Mouse (Mus musculus) spleen, embryonic (tissue): Measurements from ENCODE around the gene Mecom.

ENCODE experiments used
- CTCF ChIA-PET: fragments of 350-600 bp; sonication (Branson Sonifier 250); formaldehyde crosslinking; loops from one replicate; lab custom pipeline; 2022; lab: Charles Lee

Gene Mecom

DNA sequence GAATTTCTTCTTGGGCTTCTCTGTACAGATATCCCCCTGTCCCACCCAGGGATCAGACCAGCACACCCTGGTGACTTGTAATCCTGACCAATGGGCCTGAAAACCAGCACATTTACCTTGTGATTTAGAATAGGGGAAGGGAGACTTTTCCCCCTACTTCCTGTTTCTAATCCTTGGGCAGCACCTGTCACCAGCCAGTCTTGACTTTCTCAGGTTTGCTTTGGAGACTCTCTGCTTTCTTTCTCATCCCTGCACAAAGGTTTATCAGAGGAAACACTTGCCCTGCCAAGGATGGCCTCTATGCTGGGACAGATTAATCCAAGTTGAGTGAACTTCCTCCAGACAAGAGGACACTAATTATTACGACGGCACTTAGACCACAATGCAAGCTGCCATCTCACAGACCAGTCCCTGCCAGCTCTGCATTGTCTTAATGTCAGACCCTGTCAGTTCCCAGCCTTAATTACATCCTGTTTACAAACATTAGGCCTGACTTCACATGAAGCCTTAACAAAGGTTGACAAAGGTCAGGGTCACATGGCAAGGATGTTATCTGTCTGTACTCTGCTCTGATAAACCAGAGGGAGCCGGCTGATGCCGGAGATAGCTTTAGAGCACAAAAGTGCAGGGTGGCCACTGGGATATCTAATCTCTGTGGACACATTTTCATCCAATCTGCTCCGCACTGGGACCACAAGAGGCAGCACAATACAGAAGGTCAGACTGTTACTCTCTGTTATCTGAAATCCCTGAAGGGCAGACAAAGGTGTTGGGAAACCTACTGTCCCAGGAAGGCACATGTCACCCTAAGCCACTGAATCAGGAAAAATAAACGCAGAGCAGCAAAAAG, 193.7 kb downstream of the Mecom start:
- CTCF ChIA-PET = no interaction called here

DNA sequence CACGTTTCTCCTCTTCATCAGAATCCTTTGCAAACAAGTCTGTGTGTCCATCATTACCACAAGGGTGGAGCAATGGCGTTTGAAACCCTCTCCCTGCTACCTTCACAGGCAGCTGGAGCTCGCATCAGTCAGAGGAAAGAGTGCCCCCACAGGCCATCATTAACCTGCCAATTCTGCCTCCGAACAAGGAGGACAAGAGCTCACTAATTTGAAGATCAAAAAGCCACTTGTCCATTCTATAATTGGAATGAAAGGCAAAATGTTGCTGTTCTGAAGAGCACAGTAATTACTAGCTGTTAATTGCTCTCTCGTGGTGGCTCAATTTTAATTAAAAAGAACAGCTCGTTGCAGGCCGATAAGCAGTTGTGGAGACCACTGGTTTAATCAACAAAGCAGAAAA, 198.5 kb downstream of the Mecom start:
- CTCF ChIA-PET = no interaction called here

DNA sequence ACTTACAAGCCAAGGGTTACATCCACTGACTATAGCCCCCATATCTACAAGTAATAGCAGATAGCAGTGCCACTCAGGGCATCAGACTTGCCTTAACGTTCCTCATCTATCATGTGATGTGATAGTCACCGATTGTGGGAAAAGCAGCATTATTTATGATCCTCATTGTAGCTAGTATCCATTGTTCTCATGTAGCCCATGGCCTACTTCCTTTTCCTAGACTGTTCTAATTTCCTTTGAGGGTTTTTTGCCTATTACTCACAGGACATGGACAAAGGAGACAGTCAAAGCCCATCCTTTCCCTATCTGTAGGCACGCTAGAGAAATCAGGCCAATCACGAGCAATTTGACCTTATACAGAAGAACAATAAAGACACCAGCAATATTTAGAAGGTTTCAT, 203.7 kb downstream of the Mecom start:
- CTCF ChIA-PET = no interaction called here

DNA sequence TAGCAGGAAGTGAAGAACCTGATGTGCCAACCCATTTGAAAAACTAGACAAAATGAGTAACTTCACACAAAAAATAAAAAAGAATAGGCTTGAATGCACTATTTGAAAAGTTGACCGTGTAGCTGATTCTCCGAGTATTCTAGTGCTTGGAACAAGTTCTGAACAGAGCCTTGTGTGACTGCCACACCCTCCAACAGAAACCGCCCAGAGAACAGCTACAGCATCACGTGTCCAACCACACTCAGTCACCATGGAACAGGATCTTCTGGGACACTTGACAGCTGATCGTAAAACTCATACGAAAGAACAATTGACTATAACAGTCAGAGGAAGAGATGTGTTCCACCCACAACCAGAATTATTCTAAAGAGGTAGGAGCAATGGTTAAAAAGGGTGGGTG, 215.5 kb downstream of the Mecom start:
- CTCF ChIA-PET = no interaction called here

DNA sequence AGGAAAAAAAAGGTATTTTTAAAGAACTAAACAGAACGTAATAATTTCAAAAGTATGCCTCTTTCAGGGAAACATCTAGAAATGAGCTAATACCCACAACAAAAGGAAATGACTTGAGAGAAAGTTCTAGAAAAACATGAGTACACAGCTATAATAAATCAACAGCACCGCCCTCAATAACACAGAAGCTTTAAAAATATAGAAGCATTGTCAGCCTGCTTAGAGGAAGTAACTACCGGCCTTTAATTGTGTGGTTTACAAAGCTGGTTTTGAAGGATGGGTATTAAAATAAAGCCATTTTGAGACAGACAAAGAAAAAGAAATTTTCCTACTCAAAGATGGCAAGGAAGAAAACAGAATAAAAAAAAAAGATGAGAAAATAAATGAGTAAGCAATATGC, 217.3 kb downstream of the Mecom start:
- CTCF ChIA-PET = no interaction called here

DNA sequence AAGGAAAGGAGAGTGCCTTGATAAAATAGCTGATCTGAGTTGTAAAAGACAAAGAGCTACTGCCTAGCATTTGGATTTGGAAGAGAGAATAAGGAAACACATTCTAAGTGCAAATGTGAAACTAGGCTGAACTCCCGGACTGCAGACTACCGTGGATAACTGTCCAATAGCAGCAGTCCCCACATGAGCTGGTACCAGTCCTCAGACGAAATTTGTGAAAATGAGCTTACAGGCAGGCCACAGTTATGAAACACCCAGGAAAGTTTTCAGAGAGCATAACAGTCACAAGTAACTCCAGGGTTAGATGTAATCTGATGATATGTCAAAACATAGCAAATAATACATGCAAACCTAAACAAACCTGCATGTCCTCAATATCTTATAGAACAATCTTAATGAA, 217.8 kb downstream of the Mecom start:
- CTCF ChIA-PET = no interaction called here

DNA sequence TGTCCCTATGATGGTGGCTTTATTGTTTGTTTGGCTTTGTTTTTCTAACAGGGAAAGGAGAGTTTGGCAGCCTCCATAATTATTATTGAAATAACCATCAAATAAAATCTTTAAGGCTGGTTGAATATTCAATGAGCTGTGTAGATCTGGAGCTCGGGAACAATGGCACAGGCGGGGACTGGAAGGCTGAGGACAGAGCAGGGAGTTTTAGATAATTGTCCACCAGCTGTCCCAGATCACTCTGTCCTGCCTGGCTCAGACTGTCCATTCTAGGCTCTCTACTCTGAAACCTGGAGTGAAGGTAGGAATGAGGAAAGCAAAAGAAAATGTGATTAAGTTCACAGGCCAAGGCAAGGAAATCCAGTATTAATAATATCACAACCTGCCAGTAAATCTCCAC, 232.9 kb downstream of the Mecom start:
- CTCF ChIA-PET = no interaction called here

- CTCF ChIA-PET = no interaction called here
Observed at GRCm38 (mm10) chr3:30308081-30308480, 239.7 kb downstream of the Mecom start.

- CTCF ChIA-PET = no interaction called here
Observed at GRCm38 (mm10) chr3:30307601-30308000, 240.2 kb downstream of the Mecom start.

DNA sequence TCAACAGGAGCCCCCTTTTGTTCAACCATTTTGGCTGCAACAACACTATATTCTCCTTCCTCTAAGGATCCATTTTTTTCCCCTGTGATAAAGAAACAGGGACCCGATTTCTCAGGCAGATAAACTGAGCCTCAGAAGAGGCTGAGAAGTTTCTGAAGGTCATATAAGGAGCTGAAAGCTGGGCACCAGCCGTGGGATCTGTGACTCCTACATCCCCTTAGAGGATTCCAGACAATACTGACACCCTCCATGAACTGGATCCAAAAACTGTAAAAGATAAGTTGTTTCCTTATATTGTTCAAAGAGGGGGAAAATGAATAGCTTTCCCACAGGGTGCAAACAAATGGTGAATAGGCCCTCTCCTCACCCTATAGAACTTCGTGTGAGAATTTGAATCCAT, 241.7 kb downstream of the Mecom start:
- CTCF ChIA-PET = no interaction called here

GRCm38 (mm10) chr3:30299460-30299859, 248.3 kb downstream of the Mecom start:
- CTCF ChIA-PET = no interaction called here

- CTCF ChIA-PET = no interaction called here
Observed at GRCm38 (mm10) chr3:30294433-30294832, 253.4 kb downstream of the Mecom start.

DNA sequence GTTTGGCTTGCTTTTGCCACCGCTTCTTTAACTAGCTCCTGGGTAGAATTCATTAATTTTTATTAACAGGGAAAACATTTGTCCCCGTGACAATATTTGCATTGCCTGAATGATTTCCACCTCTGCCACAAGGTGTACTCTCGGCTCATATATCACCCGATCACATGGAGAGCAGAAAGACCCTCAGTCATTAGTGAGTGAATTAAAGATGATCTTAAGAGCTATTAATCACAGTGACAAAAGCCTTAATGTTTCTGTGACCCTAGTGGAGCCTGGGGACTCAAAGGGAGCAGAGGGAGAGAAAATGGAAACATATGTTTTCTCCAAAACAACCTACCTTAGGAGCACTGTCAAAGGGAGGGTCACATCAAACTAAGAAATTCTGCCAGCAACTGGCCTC, 261.3 kb downstream of the Mecom start:
- CTCF ChIA-PET = no interaction called here

- CTCF ChIA-PET = no interaction called here
Observed at GRCm38 (mm10) chr3:30284094-30284493, 263.7 kb downstream of the Mecom start.

GRCm38 (mm10) chr3:30283562-30283961, 264.2 kb downstream of the Mecom start:
- CTCF ChIA-PET = no interaction called here

GRCm38 (mm10) chr3:30277569-30277968, 270.2 kb downstream of the Mecom start:
- CTCF ChIA-PET = no interaction called here

GRCm38 (mm10) chr3:30276099-30276498, 271.7 kb downstream of the Mecom start:
- CTCF ChIA-PET = no interaction called here

GRCm38 (mm10) chr3:30269253-30269652, 278.6 kb downstream of the Mecom start:
- CTCF ChIA-PET = no interaction called here

DNA sequence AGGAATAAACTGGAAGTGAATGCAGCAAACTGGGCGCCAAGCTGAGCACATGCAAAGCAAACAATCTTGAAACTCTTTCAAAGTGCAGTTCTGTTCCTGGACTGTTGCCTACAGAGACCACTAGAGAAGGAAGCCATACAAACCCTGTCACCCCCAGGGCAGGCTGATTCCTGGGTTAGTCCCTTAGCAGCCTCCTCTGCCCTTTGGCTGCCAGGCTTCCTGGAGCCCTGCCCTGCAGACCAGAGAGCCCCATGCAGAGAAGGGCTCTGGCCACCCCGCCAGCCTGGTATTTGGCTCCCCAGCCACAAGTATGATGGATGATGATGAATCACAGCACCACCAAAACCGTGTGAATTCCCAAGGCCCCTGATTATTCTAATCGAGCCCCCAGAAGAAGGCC, 286.9 kb downstream of the Mecom start:
- CTCF ChIA-PET = no interaction called here

- CTCF ChIA-PET = no interaction called here
Observed at GRCm38 (mm10) chr3:30258421-30258820, 289.4 kb downstream of the Mecom start.

GRCm38 (mm10) chr3:30257776-30258175, 290.0 kb downstream of the Mecom start:
- CTCF ChIA-PET = no interaction called here

DNA sequence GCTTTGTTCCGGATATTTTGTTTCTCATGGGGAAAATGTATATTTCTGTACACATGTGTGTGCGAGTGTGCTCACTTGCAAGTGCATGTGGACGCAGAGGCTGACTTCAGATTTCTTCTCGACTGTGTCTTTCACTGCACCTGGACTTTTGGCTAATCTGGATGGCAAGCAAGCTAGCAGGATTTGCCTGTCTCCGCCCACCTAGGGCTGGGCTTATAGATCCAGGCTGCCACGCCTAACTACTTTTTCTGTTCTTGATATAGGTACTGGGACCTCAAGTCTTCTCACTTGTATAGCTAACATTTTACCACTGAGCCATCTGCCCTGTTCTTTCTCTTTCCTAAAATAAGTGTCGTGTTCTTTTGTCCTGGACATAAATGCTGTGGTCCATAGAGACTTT, 290.9 kb downstream of the Mecom start:
- CTCF ChIA-PET = no interaction called here

- CTCF ChIA-PET = interaction anchor here (0.6 kb wide), 1 partner anchor 103 kb away, joined by 3 read pairs; no protein-coding TSS in a partner anchor
Observed at GRCm38 (mm10) chr3:30255828-30256227, 292.0 kb downstream of the Mecom start.

DNA sequence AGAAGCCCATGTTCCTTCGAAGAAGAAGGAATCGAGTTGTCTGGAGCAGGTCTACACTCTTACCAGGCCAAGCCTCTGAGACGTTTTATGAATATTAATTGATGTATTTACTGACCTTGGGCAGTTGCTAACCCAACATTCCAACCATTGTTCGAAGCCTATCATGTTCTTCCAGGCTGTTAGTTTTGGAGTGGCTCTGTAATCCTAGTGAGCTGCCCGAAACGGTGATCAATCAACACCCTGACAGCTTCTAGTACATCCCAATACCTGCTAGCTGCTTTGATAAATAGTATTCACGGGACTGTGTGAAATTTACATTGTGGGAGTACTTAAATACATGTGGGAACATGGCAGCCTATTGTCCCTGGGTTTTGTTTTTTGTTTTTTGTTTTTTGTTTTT, 293.4 kb downstream of the Mecom start:
- CTCF ChIA-PET = no interaction called here
